Mouse (Mus musculus) heart, postnatal 0 days (tissue): Measurements from ENCODE around the gene Plcb1. TPM values are rescaled to one million over a fixed set of nuclear protein-coding genes. Genes with fewer than 3 reads are reported as not detected.

ENCODE experiments used
- ATAC-seq: fragments of 200-750 bp; cut with Nextera tagmentation; 2 replicates; pipeline ENCODE4 v1.8.0; 2017; ENCODE audit warnings: low read depth, moderate number of reproducible peaks, moderate library complexity; ENCODE audit not compliant: insufficient read depth
- DNase-seq: peaks from one replicate; pipeline ENCODE4 v3.0.0-alpha.2; 2016; ENCODE audit warnings: low spot score
- H3K27ac ChIP-seq: fragments of 300-500 bp; sonication (generic); 2 replicates; pipeline ENCODE4 v1.5.1; 2014; ENCODE audit warnings: low read depth, mild to moderate bottlenecking
- H3K27me3 ChIP-seq: fragments of 300-500 bp; sonication (generic); 2 replicates; pipeline ENCODE4 v1.6.1; 2014; ENCODE audit warnings: low read length, mixed read lengths; ENCODE audit not compliant: control insufficient read depth, insufficient read depth
- H3K36me3 ChIP-seq: fragments of 300-500 bp; sonication (generic); replicated peaks from 2 replicates; pipeline ENCODE4 v1.6.1; 2014; ENCODE audit warnings: low read length, mixed read lengths; ENCODE audit not compliant: control insufficient read depth, insufficient read depth
- H3K4me1 ChIP-seq: fragments of 300-500 bp; sonication (generic); 2 replicates; pipeline ENCODE4 v1.6.1; 2014; ENCODE audit warnings: antibody characterized with exemption; ENCODE audit not compliant: control insufficient read depth, insufficient read depth
- H3K4me2 ChIP-seq: fragments of 300-500 bp; sonication (generic); 2 replicates; pipeline ENCODE4 v1.6.1; 2014; ENCODE audit warnings: low read depth, mild to moderate bottlenecking, low read length, moderate library complexity
- H3K4me3 ChIP-seq: fragments of 300-500 bp; sonication (generic); 2 replicates; pipeline ENCODE4 v1.5.1; 2014; ENCODE audit warnings: low read depth, low read length
- H3K9ac ChIP-seq: fragments of 300-500 bp; sonication (generic); replicated peaks from 2 replicates; pipeline ENCODE4 v1.6.1; 2014; ENCODE audit warnings: low read depth, low read length, mixed read lengths
- H3K9me3 ChIP-seq: fragments of 300-500 bp; sonication (generic); replicated peaks from 2 replicates; pipeline ENCODE4 v1.6.1; 2016; ENCODE audit warnings: low read length; ENCODE audit not compliant: control insufficient read depth
- CTCF ChIP-seq: IDR thresholded peaks from 2 replicates; pipeline ENCODE4 v1.5.1; 2016; ENCODE audit warnings: antibody characterized with exemption, control low read depth, low read depth
- EP300 ChIP-seq: IDR thresholded peaks from 2 replicates; pipeline ENCODE4 v1.6.1; 2016; ENCODE audit warnings: antibody characterized with exemption, low read depth
- WGBS: fragments of 180-500 bp; shearing (Covaris S2); extraction: QIAGEN DNeasy Blood & Tissue Kit; methylation state at CpG from one replicate; pipeline ENCODE4 v1.1.7; 2014; 5-methylcytosine and 5-hydroxymethylcytosine counted together
- polyA plus RNA-seq: library from polyadenylated mRNA; unstranded; fragments of >200 nt; fragmentation: Nextera tagmentation; extraction: Ambion mirVana; gene quantifications from 2 replicates; pipeline ENCODE4 v1.2.1, GENCODE M21; 2015
- total RNA-seq: library from RNA; depleted of rRNA; stranded (reverse); fragments of >200 nt; gene quantifications from 2 replicates; pipeline ENCODE4 v1.2.3, GENCODE M21; 2014; ENCODE audit warnings: low replicate concordance

Gene Plcb1
- total and polyA plus RNA-seq, 2 experiments from 2014 or later, result 3.4 to 3.5 TPM

DNA sequence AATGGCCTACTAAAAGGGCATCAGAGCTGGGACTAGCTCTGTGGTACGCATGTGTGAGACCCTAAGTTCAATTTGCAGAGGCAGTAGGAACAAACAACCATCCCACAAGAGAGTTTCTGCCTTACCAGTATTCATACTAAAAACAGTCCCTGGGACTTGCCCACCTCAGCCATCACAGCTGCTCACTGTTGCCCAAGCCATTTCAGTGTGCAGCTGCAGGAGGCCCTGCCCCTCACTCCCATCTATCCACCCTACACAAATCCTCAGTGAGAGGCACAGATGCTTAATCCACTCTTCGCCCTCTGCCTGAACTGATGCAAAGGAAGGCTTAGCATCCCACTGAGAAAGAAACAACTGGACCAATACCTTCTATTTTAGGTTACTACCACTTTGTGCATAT, 703.3 kb downstream of the Plcb1 start:
- no peaks in the 10 kb centered on the region for H3K36me3 ChIP-seq
- no peak for ATAC-seq
- no peak for DNase-seq
- H3K9me3 ChIP-seq, result no peaks in the 10 kb centered on the region
- no peak for TF ChIP-seq CTCF
- no peak for TF ChIP-seq EP300
- H3K27ac ChIP-seq, result no peak overlapping the region
- no peaks in the 10 kb centered on the region for H3K27me3 ChIP-seq
- WGBS, result 97% methylated on average over 2 of the region's 2 CpGs
- H3K9ac ChIP-seq, result no peak overlapping the region
- no peak overlapping the region for H3K4me2 ChIP-seq
- H3K4me3 ChIP-seq, result no peak overlapping the region
- H3K4me1 ChIP-seq, result peaks cover 12% of the 10 kb centered on the region; the same call in 1 of the 2 replicates

DNA sequence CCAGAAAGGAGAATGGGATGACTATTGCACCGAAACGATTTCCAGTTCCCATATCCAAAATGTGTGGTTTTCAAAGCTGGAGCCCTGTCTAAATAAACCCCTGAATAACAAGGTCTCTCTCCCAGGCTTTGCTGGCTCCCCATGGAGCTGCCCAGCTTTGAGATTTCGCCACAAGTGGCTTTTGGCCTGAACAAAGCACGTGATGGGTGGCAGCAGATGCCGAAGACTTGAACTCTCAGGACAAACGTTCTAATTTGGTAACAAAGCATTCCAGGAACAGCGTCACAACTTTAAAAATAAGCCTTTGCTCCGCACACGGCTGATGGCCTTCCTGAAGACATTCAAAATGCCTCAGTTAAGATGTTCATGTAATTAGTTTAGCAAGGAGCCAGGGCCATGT, 706.9 kb downstream of the Plcb1 start:
- Histone ChIP-seq H3K9ac (no peak overlapping the region), H3K4me2 (no peak overlapping the region), H3K27me3 (no peaks in the 10 kb centered on the region), H3K27ac (no peak overlapping the region), H3K4me1 (0 out of 2 replicates have a peak, but pooled peaks cover 7% of the 10 kb centered on the region), H3K4me3 (no peak overlapping the region), H3K36me3 (no peaks in the 10 kb centered on the region), H3K9me3 (no peaks in the 10 kb centered on the region)
- WGBS, result 44% methylated on average over 9 of the region's 9 CpGs
- DNase-seq (peak; percentile 34), ATAC-seq (peak; percentile 44; the same call in 1 of the 2 replicates)
- TF ChIP-seq CTCF (no peak), EP300 (no peak)

DNA sequence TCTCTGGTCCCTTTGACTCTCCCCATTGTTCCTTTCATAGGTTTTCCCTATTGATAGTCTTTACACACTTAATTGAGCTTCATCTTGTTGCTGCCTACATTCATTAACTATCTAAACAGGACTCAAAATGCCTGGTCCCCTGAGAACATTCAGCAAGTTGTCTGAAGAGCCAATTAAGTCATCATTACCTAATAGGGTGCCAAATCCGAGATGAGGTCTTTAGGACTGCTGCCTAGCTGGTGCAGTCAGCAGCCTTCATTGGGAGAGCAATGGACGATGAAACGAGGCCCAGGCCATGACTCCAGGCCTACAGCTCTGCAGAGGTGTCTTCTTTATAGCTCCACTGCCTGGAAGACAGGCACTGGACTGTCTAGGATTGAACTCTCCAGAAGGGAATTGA, 710.7 kb downstream of the Plcb1 start:
- Histone ChIP-seq H3K27me3 (no peaks in the 10 kb centered on the region), H3K36me3 (no peaks in the 10 kb centered on the region), H3K9ac (no peak overlapping the region), H3K4me3 (no peak overlapping the region), H3K27ac (no peak overlapping the region), H3K9me3 (no peaks in the 10 kb centered on the region), H3K4me2 (no peak overlapping the region), H3K4me1 (0 out of 2 replicates have a peak, but pooled peaks cover 7% of the 10 kb centered on the region)
- DNase-seq (no peak), ATAC-seq (no peak)
- 63% methylated on average over 3 of the region's 3 CpGs for WGBS
- TF ChIP-seq EP300 (no peak), CTCF (no peak)

DNA sequence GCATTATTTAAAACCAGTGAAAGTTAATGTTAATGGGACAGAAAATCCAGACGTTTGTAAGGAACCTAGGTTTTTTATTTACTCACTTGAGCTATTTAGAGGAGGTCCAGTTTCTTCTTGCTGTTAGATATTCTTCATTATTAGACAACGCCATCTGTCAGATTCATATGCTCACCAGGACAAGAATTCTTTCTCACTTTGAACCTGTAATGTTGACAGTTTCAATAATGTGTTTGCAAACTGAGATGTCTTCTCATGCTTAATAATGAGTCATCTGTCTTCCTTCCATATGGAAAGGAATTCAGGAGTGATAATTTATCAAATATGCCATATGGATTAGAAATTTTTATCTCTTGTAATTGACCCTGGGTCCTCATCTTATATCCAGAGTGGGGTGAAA, 711.4 kb downstream of the Plcb1 start:
- whole genome bisulfite sequencing, result 65% methylated on average over 2 of the region's 2 CpGs
- no peaks in the 10 kb centered on the region for H3K27me3 ChIP-seq
- TF ChIP-seq CTCF (no peak), EP300 (no peak)
- H3K27ac ChIP-seq, result no peak overlapping the region
- ATAC-seq (no peak), DNase-seq (no peak)
- no peak overlapping the region for H3K4me2 ChIP-seq
- H3K9ac ChIP-seq, result no peak overlapping the region
- H3K4me3 ChIP-seq, result no peak overlapping the region
- no peaks in the 10 kb centered on the region for H3K36me3 ChIP-seq
- 0 out of 2 replicates have a peak, but pooled peaks cover 7% of the 10 kb centered on the region for H3K4me1 ChIP-seq
- no peaks in the 10 kb centered on the region for H3K9me3 ChIP-seq

DNA sequence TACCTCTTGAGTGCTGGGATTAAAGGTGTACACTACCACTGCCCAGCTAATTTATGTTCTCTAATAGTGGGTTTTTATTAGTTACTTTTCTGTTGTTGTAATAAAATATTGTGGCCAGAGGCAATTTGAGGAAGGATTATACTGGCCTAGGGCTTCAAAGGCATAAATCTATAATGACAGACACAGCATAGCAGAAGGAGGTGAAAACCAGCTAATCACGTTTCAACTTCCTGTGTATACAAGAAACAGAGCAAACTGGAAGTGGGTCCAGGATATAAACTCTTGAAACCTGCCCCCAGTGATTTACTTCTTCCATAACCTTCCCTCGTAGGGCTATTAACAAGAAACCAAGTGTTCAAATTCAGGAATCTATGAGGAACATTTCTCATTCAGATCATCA, 715.0 kb downstream of the Plcb1 start:
- H3K9ac ChIP-seq, result no peak overlapping the region
- no peaks in the 10 kb centered on the region for H3K27me3 ChIP-seq
- H3K9me3 ChIP-seq, result no peaks in the 10 kb centered on the region
- no peak for TF ChIP-seq CTCF
- TF ChIP-seq EP300, result no peak
- no peaks in the 10 kb centered on the region for H3K36me3 ChIP-seq
- H3K4me1 ChIP-seq, result no peaks in the 10 kb centered on the region
- H3K4me2 ChIP-seq, result no peak overlapping the region
- 56% methylated on average over 2 of the region's 2 CpGs for WGBS
- DNase-seq (no peak), ATAC-seq (no peak)
- no peak overlapping the region for H3K4me3 ChIP-seq
- H3K27ac ChIP-seq, result no peak overlapping the region

DNA sequence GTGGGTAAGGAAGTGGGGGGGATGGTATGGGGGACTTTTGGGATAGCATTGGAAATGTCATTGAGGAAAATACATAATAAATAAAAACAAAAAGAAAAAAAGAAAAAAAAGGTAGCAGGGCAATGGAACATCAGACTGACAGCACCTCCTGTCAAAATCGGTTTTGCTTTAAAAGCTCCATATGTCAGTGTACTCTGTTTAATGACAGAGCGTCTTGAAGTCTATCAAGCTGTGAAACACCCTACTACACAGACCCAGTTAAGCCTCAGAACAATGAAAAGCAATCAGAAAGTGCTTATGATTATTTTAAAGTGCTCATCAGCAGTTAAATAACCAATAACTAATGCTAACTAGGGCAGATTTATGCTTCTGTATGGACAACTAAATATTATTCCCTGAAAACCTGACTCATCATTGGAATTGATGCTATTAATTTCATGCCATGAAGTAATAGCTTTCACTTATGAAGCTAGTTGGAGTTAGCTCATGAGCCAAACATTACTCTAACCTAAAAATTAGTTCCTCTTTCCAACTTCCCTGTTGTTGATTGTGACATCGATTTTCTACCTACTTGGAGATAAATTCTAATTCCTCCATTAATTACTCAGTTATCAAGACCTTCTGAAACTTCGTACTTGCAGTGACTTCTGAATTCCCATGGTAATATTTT, 717.6 kb downstream of the Plcb1 start:
- 72% methylated on average over 4 of the region's 4 CpGs for WGBS
- no peak for ATAC-seq

More for the DNA sequence above, 717.6 kb downstream of the Plcb1 start:
- no peaks in the 10 kb centered on the region for H3K4me1 ChIP-seq
- H3K9me3 ChIP-seq, result no peaks in the 10 kb centered on the region
- no peak for DNase-seq
- H3K27ac ChIP-seq, result no peak overlapping the region
- H3K9ac ChIP-seq, result no peak overlapping the region
- no peak overlapping the region for H3K4me3 ChIP-seq
- no peak for TF ChIP-seq CTCF
- TF ChIP-seq EP300, result no peak
- H3K27me3 ChIP-seq, result no peaks in the 10 kb centered on the region
- H3K4me2 ChIP-seq, result no peak overlapping the region
- H3K36me3 ChIP-seq, result no peaks in the 10 kb centered on the region
